Mouse (Mus musculus): ENCODE measurements at regions not wholly inside any gene's neighbourhood (a gene's known extent, or its start where the extent isn't known, plus 50 kb on each side); places are given as distances from the start of the nearest gene placed in this dataset.

- Histone ChIP-seq H3K27ac (no peak overlapping the region), H3K9ac (no peak overlapping the region), H3K4me3 (replicated peaks) (no peak overlapping the region), H3K4me1 (replicated peaks) (no peaks in the 10 kb centered on the region), H3K27me3 (replicated peaks) (peaks cover 5% of the 10 kb centered on the region), H3K9me3 (no peaks in the 10 kb centered on the region), H3K36me3 (no peaks in the 10 kb centered on the region), H3K4me2 (replicated peaks) (no peak overlapping the region)
- no peak for ATAC-seq
- WGBS, result 61% methylated on average over 23 of the region's 23 CpGs
Observed at GRCm38 (mm10) chr8:12165487-12166152, 113.0 kb upstream of the A230072I06Rik start.

- ATAC-seq, result no peak
- 80% methylated on average over 12 of the region's 12 CpGs for WGBS
- H3K9me3 ChIP-seq, result no peaks in the 10 kb centered on the region
- H3K36me3 ChIP-seq, result no peaks in the 10 kb centered on the region
- no peak overlapping the region for H3K9ac ChIP-seq
- H3K4me3 ChIP-seq (replicated peaks), result no peak overlapping the region
- H3K27me3 ChIP-seq (replicated peaks), result no peaks in the 10 kb centered on the region
- H3K4me1 ChIP-seq (replicated peaks), result no peaks in the 10 kb centered on the region
- no peak overlapping the region for H3K27ac ChIP-seq
- H3K4me2 ChIP-seq (replicated peaks), result no peak overlapping the region
Observed at GRCm38 (mm10) chr8:12171788-12172187, 106.8 kb upstream of the A230072I06Rik start.

DNA sequence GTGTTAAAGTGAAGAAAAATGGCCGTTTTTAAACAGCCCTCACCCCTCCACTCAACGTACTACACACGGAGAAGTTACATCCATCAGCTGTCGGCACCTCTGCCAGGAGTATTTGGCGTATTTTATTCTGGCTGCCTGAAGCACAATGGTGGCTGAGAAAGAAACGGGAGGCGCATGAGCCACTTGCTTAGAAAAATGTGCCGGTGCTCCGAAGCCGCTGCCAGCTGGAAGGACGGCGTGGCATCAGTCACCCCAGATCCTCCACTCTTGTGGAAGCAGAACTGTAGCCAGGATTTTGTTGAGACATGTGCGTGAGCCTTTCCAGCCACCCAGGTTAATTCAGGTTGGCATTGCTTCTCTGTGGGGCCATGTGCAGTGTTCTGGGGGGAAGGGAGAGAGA, 103.1 kb upstream of the A230072I06Rik start:
- H3K9ac ChIP-seq, result no peak overlapping the region
- H3K4me3 ChIP-seq (replicated peaks), result no peak overlapping the region
- ATAC-seq, result no peak
- H3K9me3 ChIP-seq, result no peaks in the 10 kb centered on the region
- no peak overlapping the region for H3K27ac ChIP-seq
- no peak overlapping the region for H3K4me2 ChIP-seq (replicated peaks)
- WGBS, result 62% methylated on average over 13 of the region's 13 CpGs
- H3K4me1 ChIP-seq (replicated peaks), result no peaks in the 10 kb centered on the region
- no peaks in the 10 kb centered on the region for H3K27me3 ChIP-seq (replicated peaks)
- H3K36me3 ChIP-seq, result no peaks in the 10 kb centered on the region

DNA sequence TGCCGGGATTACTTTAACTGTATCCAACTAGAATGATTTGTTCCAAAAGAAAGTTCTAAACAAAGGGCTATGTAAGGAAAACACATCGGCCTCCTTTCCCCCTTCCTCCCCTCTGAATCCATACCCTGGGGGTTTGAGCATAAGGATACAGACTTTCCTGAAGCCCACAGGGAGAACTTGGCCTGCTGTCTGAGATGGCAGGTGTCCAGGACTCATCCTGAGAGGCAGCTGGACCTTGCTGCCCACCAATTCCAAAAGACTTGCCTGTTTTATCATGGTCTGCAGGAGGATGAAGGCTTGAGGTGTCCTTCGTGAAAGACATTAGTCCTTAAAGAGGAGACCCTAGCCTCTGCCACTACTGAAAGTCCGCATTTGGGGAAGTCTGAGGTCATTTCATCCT, 94.0 kb upstream of the A230072I06Rik start:
- Histone ChIP-seq H3K4me3 (replicated peaks) (no peak overlapping the region), H3K9me3 (no peaks in the 10 kb centered on the region), H3K4me2 (replicated peaks) (no peak overlapping the region), H3K27ac (no peak overlapping the region), H3K9ac (no peak overlapping the region), H3K36me3 (no peaks in the 10 kb centered on the region), H3K27me3 (replicated peaks) (no peaks in the 10 kb centered on the region), H3K4me1 (replicated peaks) (no peaks in the 10 kb centered on the region)
- 85% methylated on average over 4 of the region's 4 CpGs for WGBS
- ATAC-seq, result no peak

- Histone ChIP-seq H3K4me3 (replicated peaks) (no peak overlapping the region), H3K4me1 (replicated peaks) (no peaks in the 10 kb centered on the region), H3K27ac (no peak overlapping the region), H3K4me2 (replicated peaks) (no peak overlapping the region), H3K27me3 (replicated peaks) (no peaks in the 10 kb centered on the region), H3K9me3 (no peaks in the 10 kb centered on the region), H3K36me3 (no peaks in the 10 kb centered on the region), H3K9ac (no peak overlapping the region)
- no peak for ATAC-seq
- WGBS, result 90% methylated on average over 3 of the region's 3 CpGs
Observed at GRCm38 (mm10) chr8:12187366-12187765, 91.3 kb upstream of the A230072I06Rik start.

DNA sequence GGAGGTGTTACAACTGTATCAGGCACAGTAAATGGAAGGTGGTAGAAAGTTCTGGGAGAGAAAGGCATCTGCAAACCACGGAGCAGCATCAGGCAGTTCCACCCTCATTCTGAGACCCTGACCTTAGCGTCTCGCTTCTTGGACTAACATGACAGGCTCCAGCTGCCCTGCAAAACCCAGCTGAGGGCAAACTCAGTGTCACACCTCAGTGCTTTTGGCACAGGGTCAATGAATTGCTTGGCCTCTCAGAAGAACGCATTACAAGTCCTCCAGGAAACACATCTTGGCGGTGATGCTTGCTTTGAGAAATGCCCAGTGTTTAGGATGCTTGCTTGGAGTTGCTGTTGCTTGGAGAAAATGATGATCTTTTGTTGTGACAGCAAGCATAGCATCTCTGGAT, 90.2 kb upstream of the A230072I06Rik start:
- Histone ChIP-seq H3K4me1 (replicated peaks) (no peaks in the 10 kb centered on the region), H3K9ac (no peak overlapping the region), H3K36me3 (no peaks in the 10 kb centered on the region), H3K9me3 (no peaks in the 10 kb centered on the region), H3K4me3 (replicated peaks) (no peak overlapping the region), H3K4me2 (replicated peaks) (no peak overlapping the region), H3K27me3 (replicated peaks) (no peaks in the 10 kb centered on the region), H3K27ac (no peak overlapping the region)
- 68% methylated on average over 5 of the region's 5 CpGs for WGBS
- ATAC-seq, result no peak

DNA sequence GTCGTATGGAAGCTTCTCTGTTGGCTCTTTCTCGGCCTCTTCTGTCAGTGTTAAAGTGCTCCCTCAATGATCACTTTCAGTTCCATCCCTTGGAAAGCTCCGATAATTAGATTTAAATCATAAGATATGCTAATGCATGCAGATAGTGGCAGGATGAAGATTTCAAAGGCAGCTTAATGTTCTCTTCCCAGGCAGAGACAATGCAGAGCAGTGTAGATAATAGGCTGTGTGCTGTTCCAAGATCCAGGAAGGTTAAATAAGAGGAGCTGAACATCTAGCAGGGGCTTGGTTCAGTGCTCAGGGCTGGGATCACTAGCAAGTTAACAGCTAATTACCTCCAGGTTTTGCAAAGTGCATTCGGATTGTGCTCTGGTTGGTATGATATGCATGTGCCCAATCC, 89.7 kb upstream of the A230072I06Rik start:
- no peak overlapping the region for H3K4me2 ChIP-seq (replicated peaks)
- no peak overlapping the region for H3K4me3 ChIP-seq (replicated peaks)
- no peak for ATAC-seq
- 82% methylated on average over 4 of the region's 4 CpGs for WGBS
- H3K4me1 ChIP-seq (replicated peaks), result no peaks in the 10 kb centered on the region
- H3K9me3 ChIP-seq, result no peaks in the 10 kb centered on the region
- H3K9ac ChIP-seq, result no peak overlapping the region
- H3K36me3 ChIP-seq, result no peaks in the 10 kb centered on the region
- no peaks in the 10 kb centered on the region for H3K27me3 ChIP-seq (replicated peaks)
- no peak overlapping the region for H3K27ac ChIP-seq

DNA sequence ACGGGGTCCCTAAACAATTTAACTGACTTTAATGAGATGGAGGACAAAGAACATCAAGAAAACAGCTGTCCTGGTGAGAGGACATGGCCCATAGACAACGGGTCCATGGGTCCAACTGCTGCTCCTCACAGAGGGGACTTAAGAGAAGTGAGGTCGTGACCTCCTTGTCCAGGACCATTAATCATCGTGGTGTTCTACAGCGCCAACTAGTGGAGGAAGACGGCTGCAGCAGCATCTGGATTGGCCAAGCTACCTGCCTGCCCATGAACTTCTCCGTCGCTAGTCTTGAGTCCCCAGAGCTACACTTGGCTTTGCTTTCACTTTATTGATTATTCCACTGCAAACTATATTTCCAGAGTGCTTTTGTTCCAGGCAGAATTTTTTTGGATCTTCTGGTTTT, 86.6 kb upstream of the A230072I06Rik start:
- Histone ChIP-seq H3K9ac (no peak overlapping the region), H3K4me2 (replicated peaks) (no peak overlapping the region), H3K27me3 (replicated peaks) (no peaks in the 10 kb centered on the region), H3K9me3 (no peaks in the 10 kb centered on the region), H3K4me1 (replicated peaks) (no peaks in the 10 kb centered on the region), H3K27ac (no peak overlapping the region), H3K36me3 (no peaks in the 10 kb centered on the region), H3K4me3 (replicated peaks) (no peak overlapping the region)
- no peak for ATAC-seq
- 34% methylated on average over 8 of the region's 8 CpGs for WGBS

GRCm38 (mm10) chr8:12205909-12206308, 72.7 kb upstream of the A230072I06Rik start:
- ATAC-seq, result peak; percentile 55; the same call in 1 of the 2 replicates
- H3K4me2 ChIP-seq (replicated peaks), result no peak overlapping the region

DNA sequence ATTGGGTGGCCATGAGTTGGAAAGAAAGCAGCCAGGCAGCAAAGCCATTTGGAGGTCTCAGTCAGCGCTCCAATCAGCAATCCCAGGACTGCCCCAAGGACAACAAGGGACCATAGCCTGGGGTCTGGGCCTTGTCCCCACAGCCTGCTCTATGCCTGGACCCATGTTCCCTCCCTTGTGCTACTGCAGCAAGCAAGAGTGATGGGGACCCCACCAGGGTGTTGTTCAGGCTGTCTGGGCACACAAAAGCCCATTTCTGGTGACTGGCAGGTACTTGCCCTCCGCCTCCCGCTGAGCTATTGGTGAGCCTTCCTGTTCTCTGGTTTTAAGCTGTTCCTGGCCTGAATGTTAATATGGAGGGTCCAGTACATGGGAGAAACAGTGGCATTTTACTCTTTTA, 71.2 kb upstream of the A230072I06Rik start:
- no peak overlapping the region for H3K9ac ChIP-seq
- no peak overlapping the region for H3K4me3 ChIP-seq (replicated peaks)
- no peak overlapping the region for H3K4me2 ChIP-seq (replicated peaks)
- H3K36me3 ChIP-seq, result no peaks in the 10 kb centered on the region
- no peaks in the 10 kb centered on the region for H3K9me3 ChIP-seq
- no peaks in the 10 kb centered on the region for H3K4me1 ChIP-seq (replicated peaks)
- ATAC-seq, result no peak
- no peak overlapping the region for H3K27ac ChIP-seq
- WGBS, result 97% methylated on average over 3 of the region's 3 CpGs
- no peaks in the 10 kb centered on the region for H3K27me3 ChIP-seq (replicated peaks)

More at GRCm38 (mm10) chr8:12205909-12206308, 72.7 kb upstream of the A230072I06Rik start:
- no peaks in the 10 kb centered on the region for H3K9me3 ChIP-seq
- no peaks in the 10 kb centered on the region for H3K36me3 ChIP-seq
- H3K27ac ChIP-seq, result no peak overlapping the region
- H3K4me1 ChIP-seq (replicated peaks), result no peaks in the 10 kb centered on the region
- no peak overlapping the region for H3K4me3 ChIP-seq (replicated peaks)
- 92% methylated on average over 1 of the region's 1 CpGs for whole genome bisulfite sequencing
- no peak overlapping the region for H3K9ac ChIP-seq
- H3K27me3 ChIP-seq (replicated peaks), result no peaks in the 10 kb centered on the region

DNA sequence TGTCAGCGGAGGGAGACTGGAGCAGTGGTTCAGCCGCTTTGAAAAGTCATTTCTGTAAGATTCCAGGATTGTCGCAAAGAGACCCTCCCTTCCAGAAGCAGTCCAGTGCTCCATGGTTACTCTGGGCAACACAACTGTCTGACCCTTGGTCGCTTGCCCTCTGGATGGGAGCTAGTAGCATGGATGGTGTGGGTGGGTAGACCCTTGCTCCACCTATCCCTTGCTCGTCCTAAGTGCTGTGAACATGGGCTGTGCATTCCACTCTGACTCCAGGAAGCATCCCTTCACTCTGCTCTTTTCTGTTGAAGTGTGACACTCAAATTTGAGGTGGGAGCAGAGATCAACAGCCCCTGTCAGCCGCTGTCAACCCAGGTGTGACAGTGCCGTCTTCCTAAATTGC, 64.8 kb upstream of the A230072I06Rik start:
- Histone ChIP-seq H3K36me3 (no peaks in the 10 kb centered on the region), H3K27me3 (replicated peaks) (peaks cover 14% of the 10 kb centered on the region; the same call in 1 of the 2 replicates), H3K4me3 (replicated peaks) (no peak overlapping the region), H3K27ac (no peak overlapping the region), H3K9me3 (no peaks in the 10 kb centered on the region), H3K9ac (no peak overlapping the region), H3K4me2 (replicated peaks) (no peak overlapping the region), H3K4me1 (replicated peaks) (no peaks in the 10 kb centered on the region)
- ATAC-seq, result no peak
- 60% methylated on average over 7 of the region's 7 CpGs for WGBS

- H3K9me3 ChIP-seq, result no peaks in the 10 kb centered on the region
- ATAC-seq, result no peak
- WGBS, result 35% methylated on average over 24 of the region's 24 CpGs
Observed at GRCm38 (mm10) chr8:12214205-12215019, 64.2 kb upstream of the A230072I06Rik start.

GRCm38 (mm10) chr8:12221506-12221905, 57.1 kb upstream of the A230072I06Rik start:
- Histone ChIP-seq H3K4me2 (replicated peaks) (no peak overlapping the region), H3K36me3 (no peaks in the 10 kb centered on the region), H3K9ac (no peak overlapping the region), H3K27me3 (replicated peaks) (no peaks in the 10 kb centered on the region), H3K4me3 (replicated peaks) (no peak overlapping the region), H3K9me3 (no peaks in the 10 kb centered on the region), H3K4me1 (replicated peaks) (no peaks in the 10 kb centered on the region), H3K27ac (no peak overlapping the region)
- no peak for ATAC-seq
- WGBS, result 75% methylated on average over 9 of the region's 9 CpGs

More at GRCm38 (mm10) chr8:12214205-12215019, 64.2 kb upstream of the A230072I06Rik start:
- Histone ChIP-seq H3K9ac (no peak overlapping the region), H3K4me1 (replicated peaks) (no peaks in the 10 kb centered on the region), H3K36me3 (no peaks in the 10 kb centered on the region), H3K4me2 (replicated peaks) (no peak overlapping the region), H3K27ac (no peak overlapping the region), H3K27me3 (replicated peaks) (peaks cover 14% of the 10 kb centered on the region; the same call in 1 of the 2 replicates), H3K4me3 (replicated peaks) (no peak overlapping the region)
